Mouse (Mus musculus) gastrocnemius, adult 2 months (tissue): ENCODE measurements around the gene Gm42372. TPM values are rescaled to one million over a fixed set of nuclear protein-coding genes. Genes with fewer than 3 reads are reported as not detected.
A peak's percentile ranks its signal among the peaks of the same experiment; 100 is the strongest.
"Not testable (repeated sequence)": the region's sequence is repeated elsewhere in the genome, so short reads cannot be mapped to it uniquely, and the experiment has no call there.

Source experiments
- DNase-seq: peaks from one replicate; pipeline ENCODE4 v3.0.0; 2022
- H3K27ac ChIP-seq: fragments of 200-600 bp; 2 replicates; pipeline ENCODE4 v1.8.1; 2022; ENCODE audit warnings: mild to moderate bottlenecking
- H3K4me3 ChIP-seq: fragments of 200-600 bp; 2 replicates; pipeline ENCODE4 v1.8.1; 2022; ENCODE audit warnings: mild to moderate bottlenecking, moderate library complexity
- CTCF ChIP-seq: fragments of 200-600 bp; IDR thresholded peaks from 2 replicates; pipeline ENCODE4 v1.8.1; 2022; ENCODE audit warnings: antibody characterized with exemption, mild to moderate bottlenecking, moderate library complexity
- intact Hi-C: fragments of 180-260 bp; cut with DNase I; formaldehyde crosslinking; loops from one replicate; pipeline ENCODE4 v1.15.1; 2025
- total RNA-seq, 2 experiments: library from RNA; stranded (reverse); gene quantifications; 2 replicates each; pipeline ENCODE4 v1.2.3; 2021

Gm42372 gene
- total RNA-seq, 2 experiments from 2014 or later, result not detected

DNA sequence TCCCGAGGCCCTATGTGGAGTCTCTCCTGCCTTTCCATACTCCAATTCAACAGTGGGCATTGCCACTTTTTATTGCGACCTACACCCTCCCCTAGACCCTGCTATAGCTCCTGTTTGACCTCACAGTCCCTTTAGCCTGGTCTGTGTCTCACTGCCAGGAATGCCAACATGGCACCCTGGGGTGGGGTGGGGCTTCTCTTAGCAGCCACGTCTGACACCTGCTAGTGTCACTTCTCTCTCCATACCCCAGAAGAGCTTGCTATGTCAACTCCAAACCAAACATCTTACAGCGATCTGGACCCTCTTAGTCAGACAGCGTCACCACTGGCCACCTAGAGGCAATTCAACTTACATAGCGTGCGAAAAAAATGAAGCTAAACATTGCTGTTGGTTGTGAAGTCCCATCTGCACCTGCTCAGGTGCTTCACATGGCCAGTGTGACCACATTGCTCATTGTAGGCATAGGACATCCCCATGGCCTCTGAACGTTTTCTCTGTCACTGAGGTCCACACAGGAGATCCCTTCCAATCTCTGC, 33.9 kb upstream of the Gm42372 start:
- DNase-seq, result no peak
- H3K4me3 ChIP-seq, result no peak overlapping the region
- intact Hi-C loops, result no loop called here
- H3K27ac ChIP-seq, result no peak overlapping the region
- no peak for TF ChIP-seq CTCF

DNA sequence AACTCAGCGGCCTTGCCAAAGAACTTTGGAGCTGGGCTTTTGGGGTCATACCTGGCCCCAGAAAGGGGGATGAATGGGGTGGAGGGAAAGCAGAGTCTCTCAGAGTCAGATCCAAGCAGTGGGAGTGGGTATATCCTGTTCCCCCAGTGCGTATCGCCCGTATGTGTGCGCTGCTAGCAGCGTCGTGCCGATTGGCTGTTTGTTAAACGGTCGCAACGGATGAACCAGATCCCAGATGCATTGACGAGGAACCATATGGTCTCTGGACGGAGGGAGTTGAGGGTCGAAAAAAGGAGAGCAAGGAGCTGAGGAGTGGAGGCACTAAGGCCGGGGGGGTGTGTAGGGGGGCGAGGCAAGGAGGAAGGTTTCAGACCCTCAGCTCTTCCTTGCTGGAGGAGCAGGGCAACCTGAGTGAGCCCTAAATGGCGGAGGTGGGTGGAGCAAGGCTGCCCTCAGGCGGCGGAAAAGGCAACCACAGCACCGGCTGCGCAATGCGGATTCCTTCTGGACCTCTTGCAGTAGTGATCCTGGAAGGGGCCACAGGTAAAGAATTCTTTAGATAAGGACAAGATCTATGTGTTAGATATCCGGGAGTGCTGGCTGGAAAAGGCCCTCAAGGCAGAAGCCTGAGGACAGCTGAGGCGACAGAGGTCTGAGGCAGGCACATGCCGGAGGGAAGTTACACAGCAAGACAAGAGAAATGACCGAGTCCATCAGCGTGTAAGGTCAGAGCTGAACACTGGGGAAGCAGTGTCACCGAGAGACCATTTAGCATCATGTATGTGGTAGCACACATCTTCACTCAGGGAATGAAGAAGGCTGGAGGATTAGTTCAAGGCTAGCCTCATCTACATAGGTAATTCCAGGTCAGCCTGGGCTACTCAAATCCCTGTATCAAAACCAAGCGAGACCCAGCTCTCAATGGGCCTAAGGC, 32.7 kb upstream of the Gm42372 start:
- TF ChIP-seq CTCF, result peak; percentile 90
- intact Hi-C loops, result loop anchor here (1.0 kb wide), 2 partner anchors 18 to 52 kb away; no protein-coding TSS in a partner anchor
- Histone ChIP-seq H3K4me3 (peak overlapping the region; percentile 47), H3K27ac (no peak overlapping the region)
- DNase-seq, result peak; percentile 79

DNA sequence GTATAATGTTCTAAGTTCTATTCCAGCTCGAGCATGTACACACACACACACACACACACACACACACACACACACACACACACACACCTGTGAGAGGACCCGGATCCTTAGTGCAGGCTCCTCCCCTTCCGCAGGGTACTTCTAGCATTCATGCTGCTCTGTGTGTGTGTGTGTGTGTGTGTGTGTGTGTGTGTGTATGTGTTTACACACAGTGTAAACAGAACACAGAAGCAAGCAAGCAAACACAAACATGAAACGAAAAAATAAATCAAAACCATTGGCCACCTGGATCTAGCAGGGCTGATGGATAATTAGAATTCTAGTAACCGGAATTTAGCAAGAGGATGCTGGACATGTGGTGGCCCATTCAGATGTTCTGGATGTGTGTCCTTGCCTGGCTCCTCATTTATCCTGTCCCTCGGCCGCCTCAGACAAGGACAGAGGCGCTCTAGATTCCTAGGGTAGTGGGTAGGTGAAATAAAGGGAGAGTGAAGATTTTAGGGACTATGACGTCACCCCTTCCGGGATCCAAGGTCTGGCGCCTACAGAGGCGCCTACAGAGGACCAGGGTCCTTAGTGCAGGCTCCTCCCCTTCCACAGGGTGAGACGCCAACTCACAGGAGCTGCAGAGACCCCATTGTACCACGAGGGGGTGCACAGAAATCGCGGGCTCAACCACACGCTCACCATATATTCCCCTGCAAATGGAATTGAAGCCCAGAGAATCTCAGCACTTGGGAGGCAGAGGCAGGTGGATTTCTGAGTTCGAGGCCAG, 31.8 kb upstream of the Gm42372 start:
- DNase-seq, result peak; percentile 79
- H3K27ac ChIP-seq, result no peak overlapping the region
- intact Hi-C loops, result loop anchor here (1.0 kb wide), 4 partner anchors 19 to 115 kb away; no protein-coding TSS in a partner anchor
- TF ChIP-seq CTCF, result peak; percentile 89
- no peak overlapping the region for H3K4me3 ChIP-seq

DNA sequence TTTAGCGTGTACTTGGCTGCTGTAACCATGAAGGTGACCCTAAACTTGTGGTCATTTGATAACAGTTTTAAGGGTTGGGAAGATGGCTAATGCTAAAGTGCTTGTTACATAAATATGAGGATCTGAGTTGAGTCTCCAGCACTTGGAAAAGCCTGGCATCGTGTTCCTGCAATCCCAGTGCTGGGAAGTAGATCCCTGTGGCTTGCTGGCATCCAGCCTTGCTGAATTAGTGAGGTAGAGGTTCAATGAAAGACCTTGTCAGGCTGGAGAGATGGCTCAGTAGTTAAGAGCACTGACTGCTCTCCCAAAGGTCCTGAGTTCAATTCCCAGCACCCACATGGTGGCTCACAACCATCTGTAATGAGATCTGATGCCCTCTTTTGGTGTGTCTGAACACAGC, 29.1 kb upstream of the Gm42372 start:
- DNase-seq, H3K27ac ChIP-seq, H3K4me3 ChIP-seq, intact Hi-C loops: not testable (repeated sequence)

DNA sequence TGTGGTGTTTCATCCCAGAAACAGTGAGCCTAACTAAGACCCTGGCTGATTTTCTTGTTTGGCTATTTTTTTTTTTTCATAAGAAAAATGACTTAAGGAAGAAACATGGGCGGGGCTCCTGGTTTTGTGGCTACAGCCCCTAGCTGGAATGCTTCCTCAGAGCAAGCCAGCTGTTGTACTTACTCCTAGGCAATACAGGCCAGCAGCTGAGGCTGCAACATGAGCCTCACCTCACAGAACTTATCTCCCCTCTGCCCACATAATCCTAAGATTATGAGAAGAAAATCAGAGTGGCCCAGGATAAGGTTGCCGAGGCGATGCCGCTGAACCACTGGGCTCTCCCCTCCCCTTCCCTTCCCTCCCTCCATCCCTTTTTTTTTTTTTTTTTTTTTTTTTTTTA, 27.2 kb upstream of the Gm42372 start:
- no peak overlapping the region for H3K4me3 ChIP-seq
- H3K27ac ChIP-seq, result no peak overlapping the region
- intact Hi-C loops, result no loop called here
- no peak for TF ChIP-seq CTCF
- no peak for DNase-seq

DNA sequence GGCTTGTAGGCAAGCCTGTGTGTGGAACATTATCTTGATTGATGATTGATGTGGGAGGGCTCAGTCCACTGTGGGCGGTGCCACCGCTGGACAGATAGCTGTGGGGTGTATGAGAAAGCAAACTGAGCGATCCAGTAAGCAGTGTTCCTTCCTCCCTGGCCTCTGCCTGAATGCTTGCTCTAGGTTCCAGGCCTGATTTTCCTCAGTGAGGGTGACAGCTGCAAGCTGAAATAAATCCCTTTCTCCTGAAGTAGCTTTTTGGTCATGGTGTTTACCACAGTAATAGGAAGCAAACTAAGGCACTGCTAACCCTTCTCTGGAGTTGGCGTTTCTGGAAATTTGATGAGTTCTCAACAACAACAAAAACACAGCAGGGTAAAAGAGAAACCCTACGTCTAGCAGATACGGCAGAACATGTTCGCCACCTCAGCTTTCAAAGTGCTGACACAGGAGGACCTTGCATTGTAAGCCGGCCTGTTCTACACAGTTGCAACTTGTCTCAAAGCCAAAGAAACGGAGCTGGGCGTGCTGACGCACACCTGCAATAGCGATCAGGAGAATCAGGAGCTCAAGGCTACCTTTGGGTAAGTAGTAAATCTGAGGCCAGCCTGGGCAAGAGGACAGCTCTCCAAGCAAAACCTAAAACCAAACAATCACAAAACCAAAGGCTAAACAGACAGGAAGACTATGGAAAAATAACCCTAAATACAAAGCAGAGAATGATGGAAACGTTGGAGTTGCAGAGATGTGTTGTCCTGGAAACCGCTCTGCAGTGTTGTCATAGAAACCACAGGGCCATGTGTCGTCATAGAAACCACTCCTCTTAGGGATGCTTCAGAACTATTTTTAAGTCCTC, 26.2 kb upstream of the Gm42372 start:
- DNase-seq, result no peak
- TF ChIP-seq CTCF, result no peak
- intact Hi-C loops, result no loop called here
- Histone ChIP-seq H3K27ac (0 out of 2 replicates have a peak overlapping the region, but pooled peaks have one; percentile 4), H3K4me3 (peak overlapping the region; percentile 11; the same call in 1 of the 2 replicates)

DNA sequence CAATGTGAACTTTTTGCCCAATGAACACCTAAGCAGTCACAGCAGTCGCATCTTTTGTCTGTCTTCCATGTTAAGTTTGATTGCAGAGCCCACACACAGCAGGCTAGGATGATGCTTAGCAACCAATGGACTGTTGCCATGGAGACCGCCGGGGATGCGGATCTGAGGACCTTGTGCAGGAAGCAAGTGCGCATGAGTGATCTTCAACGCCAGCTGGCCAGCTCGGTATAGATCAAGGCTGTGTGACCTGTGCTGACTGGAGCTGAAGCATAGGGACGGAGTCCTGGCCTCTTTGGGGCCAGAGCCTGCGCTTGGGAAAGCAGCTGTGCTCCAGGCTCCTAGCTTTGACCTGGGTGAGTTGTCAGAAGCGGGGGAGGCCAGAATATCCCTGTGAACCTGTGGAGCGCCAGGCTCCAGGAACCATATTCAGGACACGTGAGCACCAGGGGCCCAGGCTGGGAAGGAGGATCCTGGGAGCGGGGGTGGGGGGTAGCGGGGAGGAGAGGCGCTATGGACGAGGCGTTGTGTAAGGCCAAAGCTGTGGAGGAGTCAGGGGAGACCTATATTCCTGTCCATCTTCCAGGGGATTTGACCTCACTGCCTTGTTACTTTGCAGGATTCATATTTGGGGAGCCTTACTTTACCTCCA, 23.2 kb upstream of the Gm42372 start, which contains the start of gene Pnmal1:
TSS of gene Pnmal1 (plus strand) at position 141 of the 649 bp plus-strand sequence.
- TF ChIP-seq CTCF, result no peak
- H3K27ac ChIP-seq, result no peak within 1 kb of the TSS
- no peak within 1 kb of the TSS for H3K4me3 ChIP-seq
- no peak for DNase-seq
- intact Hi-C loops, result no loop called here

DNA sequence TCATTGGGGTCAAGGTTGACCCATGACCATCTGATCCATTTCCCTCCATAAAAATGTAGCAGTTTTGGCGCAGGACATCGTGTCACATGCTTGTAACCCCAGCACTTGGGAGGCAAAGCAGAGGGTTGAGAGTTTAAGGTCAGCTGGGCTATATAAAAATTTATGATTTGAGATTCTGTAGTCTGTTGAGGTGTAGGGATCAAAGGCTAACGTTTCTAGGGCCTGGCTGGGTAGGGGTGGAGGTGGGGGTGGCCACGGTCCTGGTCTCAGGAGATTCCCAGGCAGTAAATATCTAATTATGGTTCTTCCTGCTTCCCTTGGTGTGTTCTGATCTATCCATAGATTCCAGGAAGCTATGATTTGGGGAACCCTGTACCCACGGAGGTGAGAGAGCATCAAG, 21.2 kb upstream of the Gm42372 start:
- DNase-seq, result no peak
- TF ChIP-seq CTCF, result no peak
- Histone ChIP-seq H3K4me3 (no peak overlapping the region), H3K27ac (no peak overlapping the region)
- intact Hi-C loops, result no loop called here

DNA sequence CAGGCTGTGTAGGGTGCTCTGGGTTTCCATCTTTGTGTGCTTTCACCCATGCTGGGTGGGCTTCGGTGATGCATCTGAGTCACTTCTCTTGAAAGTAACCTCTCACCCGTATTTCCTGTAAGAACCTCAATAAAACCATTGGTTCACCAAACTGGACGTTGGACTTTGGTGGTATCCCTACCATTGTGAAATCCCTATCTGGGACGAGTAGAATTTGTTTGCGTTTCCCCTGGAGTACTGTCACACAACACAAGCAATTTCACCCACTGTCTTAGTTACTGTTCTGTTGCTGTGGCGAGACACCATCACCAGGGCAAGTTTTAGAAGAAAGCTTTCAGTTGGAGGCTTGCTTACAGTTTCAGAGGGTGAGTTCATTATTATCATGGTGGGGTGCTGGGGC, 14.5 kb upstream of the Gm42372 start:
- no peak for DNase-seq
- Histone ChIP-seq H3K27ac (no peak overlapping the region), H3K4me3 (no peak overlapping the region)
- no peak for TF ChIP-seq CTCF
- intact Hi-C loops, result no loop called here

DNA sequence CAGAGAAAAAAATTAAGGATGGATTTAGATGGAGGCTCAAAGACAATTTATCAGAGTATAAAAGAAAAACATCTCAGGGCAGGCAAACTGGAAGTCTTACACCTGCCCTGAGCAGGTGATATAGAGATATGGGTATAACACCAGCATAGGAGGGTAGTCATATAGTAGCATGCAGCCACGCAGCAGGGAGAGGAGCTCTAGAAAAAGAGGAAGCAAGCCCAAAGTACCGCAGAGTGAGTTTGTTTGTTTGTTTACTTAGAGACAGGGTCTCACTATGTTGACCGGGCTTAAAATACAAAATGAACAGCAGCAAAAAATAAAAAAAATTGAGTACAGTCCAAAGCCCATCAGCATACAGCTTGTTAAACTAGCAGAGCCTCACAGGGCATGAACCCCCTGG, 11.7 kb upstream of the Gm42372 start:
- no peak for DNase-seq
- Histone ChIP-seq H3K4me3 (no peak overlapping the region), H3K27ac (no peak overlapping the region)
- intact Hi-C loops, result no loop called here
- no peak for TF ChIP-seq CTCF

DNA sequence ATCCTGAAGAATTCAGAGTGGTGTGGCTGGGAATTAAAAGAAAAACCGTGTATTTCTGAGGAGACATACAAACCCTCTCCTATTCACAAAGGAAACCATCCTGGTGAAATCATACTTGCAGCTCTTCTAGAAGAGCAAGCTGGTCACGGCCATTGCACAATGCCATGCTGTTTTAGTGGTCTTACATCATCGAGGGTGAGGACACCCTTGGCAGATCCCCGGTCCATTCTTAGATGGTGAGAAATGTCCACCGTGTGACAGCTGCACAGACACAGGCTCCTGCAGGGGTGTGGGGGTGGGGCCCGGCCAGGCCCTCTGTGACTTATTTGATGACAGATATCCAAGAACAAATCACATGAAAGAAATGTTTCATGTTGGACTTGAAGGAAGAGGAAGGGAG, 8.9 kb upstream of the Gm42372 start:
- no peak for TF ChIP-seq CTCF
- DNase-seq, result peak; percentile 84
- Histone ChIP-seq H3K4me3 (no peak overlapping the region), H3K27ac (peak overlapping the region; percentile 68)
- intact Hi-C loops, result no loop called here
